Mouse (Mus musculus) spleen, adult 2 months (tissue): ENCODE data around the gene Pacrg.

Source experiments
- CTCF ChIP-seq: fragments of 200-500 bp; IDR thresholded peaks from 2 replicates; pipeline ENCODE4 v1.5.1; 2011; ENCODE audit warnings: mild to moderate bottlenecking, inconsistent platforms; ENCODE audit not compliant: insufficient read depth, insufficient read length, insufficient replicate concordance; ENCODE audit errors: extremely low read depth
- POLR2A ChIP-seq: fragments of 200-500 bp; IDR thresholded peaks from 2 replicates; pipeline ENCODE4 v1.6.1; 2011; ENCODE audit warnings: low read depth, low read length, inconsistent platforms

- TF ChIP-seq POLR2A (no peak), CTCF (no peak)
Measured at GRCm38 (mm10) chr17:10608146-10608545, 232.0 kb downstream of the Pacrg start.
